Mouse (Mus musculus) regulatory T cell (primary cell): ENCODE measurements at regions not wholly inside any gene's neighbourhood (a gene's known extent, or its start where the extent isn't known, plus 50 kb on each side); places are given as distances from the start of the nearest gene placed in this dataset.

Experiments used
- in situ Hi-C: fragments of 300-600 bp; cut with MboI, MseI; formaldehyde crosslinking; loops from one replicate; pipeline ENCODE4 v1.15.1; 2025; ENCODE audit warnings: high pct_unique_total_duplicates

GRCm38 (mm10) chr9:117710966-117711365 is 81.3 kb upstream of the Rbms3 start:
- in situ Hi-C loops = no loop called here

GRCm38 (mm10) chr9:117709677-117710076 is 80.0 kb upstream of the Rbms3 start:
- in situ Hi-C loops = no loop called here

- in situ Hi-C loops = no loop called here
Measured at GRCm38 (mm10) chr9:117693001-117693400, 63.3 kb upstream of the Rbms3 start.

- in situ Hi-C loops = no loop called here
Measured at GRCm38 (mm10) chr9:117692486-117692885, 62.8 kb upstream of the Rbms3 start.

GRCm38 (mm10) chr9:117689946-117690345 is 60.2 kb upstream of the Rbms3 start:
- in situ Hi-C loops = no loop called here
